Mouse (Mus musculus): ENCODE results near the gene Rragb.

The Rragb gene

GRCm38 (mm10) chrX:153139734-153140515, at the start of gene Rragb:
Gene Rragb, plus strand, starts transcription at chrX:153139981.
- 5% methylated on average over 44 of the region's 47 CpGs for WGBS

GRCm38 (mm10) chrX:153118486-153118885, 21.3 kb upstream of the Rragb start, which contains the start of gene Foxr2:
Gene Foxr2, plus strand, starts transcription at chrX:153118786.
- WGBS = 23% methylated on average over 3 of the region's 3 CpGs

- whole genome bisulfite sequencing = 45% methylated on average over 2 of the region's 2 CpGs
These were observed 20.8 kb upstream of the Rragb start for GRCm38 (mm10) chrX:153119013-153119412.

- 76% methylated on average over 3 of the region's 3 CpGs for WGBS
These were observed 2.9 kb downstream of the Rragb start for GRCm38 (mm10) chrX:153142656-153143055.

GRCm38 (mm10) chrX:153151766-153152165, 12.0 kb downstream of the Rragb start:
- WGBS = 48% methylated on average over 1 of the region's 1 CpGs

GRCm38 (mm10) chrX:153155322-153155721, 15.5 kb downstream of the Rragb start:
- WGBS = 35% methylated on average over 3 of the region's 3 CpGs

- WGBS = 5% methylated on average over 1 of the region's 1 CpGs
These were observed 35.0 kb downstream of the Rragb start for GRCm38 (mm10) chrX:153174786-153175185.

- WGBS = 75% methylated on average over 2 of the region's 2 CpGs
These were observed 42.4 kb downstream of the Rragb start for GRCm38 (mm10) chrX:153182221-153182620.

GRCm38 (mm10) chrX:153199185-153199584, 59.4 kb downstream of the Rragb start:
- 77% methylated on average over 2 of the region's 2 CpGs for WGBS

- whole genome bisulfite sequencing = 50% methylated on average over 1 of the region's 1 CpGs
These were observed 71.3 kb downstream of the Rragb start for GRCm38 (mm10) chrX:153211101-153211500.

Measured in cerebral cortex, adult 2 months (tissue).